Mouse (Mus musculus): ENCODE results near the gene Nptn. TPM values are rescaled to one million over a fixed set of nuclear protein-coding genes. Genes with fewer than 3 reads are reported as not detected.

Gene Nptn
- polyA plus RNA-seq, 1 experiment from 2014 or later = 169 TPM

GRCm38 (mm10) chr9:58550928-58551327 lies 31.1 kb upstream of the Nptn start:
- no peaks in the 10 kb centered on the region for H3K36me3 ChIP-seq (ENCODE audit: insufficient read depth, low read length)
- no peaks in the 10 kb centered on the region; the same call in 1 of the 2 replicates for H3K4me1 ChIP-seq (replicated peaks; ENCODE audit: insufficient read depth, low read length)
- H3K4me3 ChIP-seq (replicated peaks; ENCODE audit: low read depth, low read length) = no peak overlapping the region
- H3K27me3 ChIP-seq (ENCODE audit: insufficient read depth, low read length) = no peaks in the 10 kb centered on the region
- H3K9me3 ChIP-seq (replicated peaks; ENCODE audit: low read length) = no peaks in the 10 kb centered on the region
- no peak overlapping the region for H3K4me2 ChIP-seq (ENCODE audit: low read length)
- 86% methylated on average over 6 of the region's 6 CpGs for WGBS
- no peak for TF ChIP-seq CTCF (IDR thresholded peaks at IDR 0.05; ENCODE audit: low read depth)
- no peak for DNase-seq (ENCODE audit: low spot score)
- no peak overlapping the region for H3K27ac ChIP-seq
- ATAC-seq (replicated peaks; ENCODE audit: low FRiP score, low read depth) = no peak
- no peak overlapping the region for H3K9ac ChIP-seq (ENCODE audit: low read depth, low read length)

- Histone ChIP-seq H3K4me2 (ENCODE audit: low read length) (no peak overlapping the region), H3K4me1 (replicated peaks; ENCODE audit: insufficient read depth, low read length) (no peaks in the 10 kb centered on the region; the same call in 1 of the 2 replicates), H3K27me3 (ENCODE audit: insufficient read depth, low read length) (no peaks in the 10 kb centered on the region), H3K4me3 (replicated peaks; ENCODE audit: low read depth, low read length) (no peak overlapping the region), H3K9me3 (replicated peaks; ENCODE audit: low read length) (no peaks in the 10 kb centered on the region), H3K27ac (no peak overlapping the region), H3K36me3 (ENCODE audit: insufficient read depth, low read length) (no peaks in the 10 kb centered on the region), H3K9ac (ENCODE audit: low read depth, low read length) (no peak overlapping the region)
- DNase-seq (ENCODE audit: low spot score) (no peak), ATAC-seq (replicated peaks; ENCODE audit: low FRiP score, low read depth) (no peak)
- WGBS = 71% methylated on average over 9 of the region's 9 CpGs
- no peak for TF ChIP-seq CTCF (IDR thresholded peaks at IDR 0.05; ENCODE audit: low read depth)
These were observed 30.0 kb upstream of the Nptn start for GRCm38 (mm10) chr9:58552083-58552482.

- TF ChIP-seq CTCF (IDR thresholded peaks at IDR 0.05; ENCODE audit: low read depth) = no peak
- 11% methylated on average over 23 of the region's 23 CpGs for WGBS
- Histone ChIP-seq H3K4me2 (ENCODE audit: low read length) (peak overlapping the region; percentile 89), H3K27me3 (ENCODE audit: insufficient read depth, low read length) (no peaks in the 10 kb centered on the region), H3K36me3 (ENCODE audit: insufficient read depth, low read length) (no peaks in the 10 kb centered on the region), H3K9ac (ENCODE audit: low read depth, low read length) (peak overlapping the region; percentile 93), H3K4me1 (replicated peaks; ENCODE audit: insufficient read depth, low read length) (no peaks in the 10 kb centered on the region; the same call in 1 of the 2 replicates), H3K27ac (peak overlapping the region; percentile 92), H3K4me3 (replicated peaks; ENCODE audit: low read depth, low read length) (peak overlapping the region; percentile 74), H3K9me3 (replicated peaks; ENCODE audit: low read length) (no peaks in the 10 kb centered on the region)
- DNase-seq (ENCODE audit: low spot score) (peak; percentile 41), ATAC-seq (replicated peaks; ENCODE audit: low FRiP score, low read depth) (peak; percentile 34; the same call in 1 of the 2 replicates)
These were observed 27.8 kb upstream of the Nptn start for GRCm38 (mm10) chr9:58554056-58554907.

- H3K27ac ChIP-seq = peak within 1 kb of the TSS; percentile 92
- H3K4me2 ChIP-seq (ENCODE audit: low read length) = peak within 1 kb of the TSS; percentile 89
- H3K36me3 ChIP-seq (ENCODE audit: insufficient read depth, low read length) = no peaks in the 10 kb centered on the region
- peak; percentile 82 for DNase-seq (ENCODE audit: low spot score)
- H3K9ac ChIP-seq (ENCODE audit: low read depth, low read length) = peak within 1 kb of the TSS; percentile 93
- peak within 1 kb of the TSS; percentile 74 for H3K4me3 ChIP-seq (replicated peaks; ENCODE audit: low read depth, low read length)
- peak; percentile 69 for ATAC-seq (replicated peaks; ENCODE audit: low FRiP score, low read depth)
- no peaks in the 10 kb centered on the region for H3K9me3 ChIP-seq (replicated peaks; ENCODE audit: low read length)
- TF ChIP-seq CTCF (IDR thresholded peaks at IDR 0.05; ENCODE audit: low read depth) = no peak
- H3K27me3 ChIP-seq (ENCODE audit: insufficient read depth, low read length) = no peaks in the 10 kb centered on the region
- no peaks in the 10 kb centered on the region for H3K4me1 ChIP-seq (replicated peaks; ENCODE audit: insufficient read depth, low read length)
- under 1% methylated on average over 68 of the region's 68 CpGs for WGBS
These were observed 26.9 kb upstream of the Nptn start, which contains the start of gene Cd276 for GRCm38 (mm10) chr9:58554908-58555684. Gene Cd276 (minus strand): TSS chr9:58555437.

GRCm38 (mm10) chr9:58555685-58556414 lies 26.2 kb upstream of the Nptn start:
- Histone ChIP-seq H3K9ac (ENCODE audit: low read depth, low read length) (no peak overlapping the region), H3K9me3 (replicated peaks; ENCODE audit: low read length) (no peaks in the 10 kb centered on the region), H3K4me2 (ENCODE audit: low read length) (peak overlapping the region; percentile 89), H3K36me3 (ENCODE audit: insufficient read depth, low read length) (no peaks in the 10 kb centered on the region), H3K27me3 (ENCODE audit: insufficient read depth, low read length) (no peaks in the 10 kb centered on the region), H3K4me3 (replicated peaks; ENCODE audit: low read depth, low read length) (peak overlapping the region; percentile 74), H3K4me1 (replicated peaks; ENCODE audit: insufficient read depth, low read length) (no peaks in the 10 kb centered on the region), H3K27ac (peak overlapping the region; percentile 92; the same call in 1 of the 2 replicates)
- no peak for TF ChIP-seq CTCF (IDR thresholded peaks at IDR 0.05; ENCODE audit: low read depth)
- DNase-seq (ENCODE audit: low spot score) = no peak
- ATAC-seq (replicated peaks; ENCODE audit: low FRiP score, low read depth) = peak; percentile 30; the same call in 1 of the 2 replicates
- WGBS = 28% methylated on average over 9 of the region's 9 CpGs

GRCm38 (mm10) chr9:58556627-58557026 lies 25.4 kb upstream of the Nptn start:
- H3K4me2 ChIP-seq (ENCODE audit: low read length) = no peak overlapping the region
- no peaks in the 10 kb centered on the region for H3K27me3 ChIP-seq (ENCODE audit: insufficient read depth, low read length)
- H3K9ac ChIP-seq (ENCODE audit: low read depth, low read length) = no peak overlapping the region
- no peaks in the 10 kb centered on the region for H3K36me3 ChIP-seq (ENCODE audit: insufficient read depth, low read length)
- no peak overlapping the region for H3K4me3 ChIP-seq (replicated peaks; ENCODE audit: low read depth, low read length)
- H3K27ac ChIP-seq = no peak overlapping the region
- 72% methylated on average over 7 of the region's 7 CpGs for WGBS
- no peaks in the 10 kb centered on the region for H3K9me3 ChIP-seq (replicated peaks; ENCODE audit: low read length)
- ATAC-seq (replicated peaks; ENCODE audit: low FRiP score, low read depth) = no peak
- no peak for TF ChIP-seq CTCF (IDR thresholded peaks at IDR 0.05; ENCODE audit: low read depth)
- DNase-seq (ENCODE audit: low spot score) = no peak
- H3K4me1 ChIP-seq (replicated peaks; ENCODE audit: insufficient read depth, low read length) = no peaks in the 10 kb centered on the region

Data from kidney, postnatal 0 days (tissue).